Mouse (Mus musculus) myocyte (in vitro differentiated cells): ENCODE results near the gene Errfi1. TPM values are rescaled to one million over a fixed set of nuclear protein-coding genes. Genes with fewer than 3 reads are reported as not detected.
A peak's percentile ranks its signal among the peaks of the same experiment; 100 is the strongest.

ENCODE experiments used
- H3K27me3 ChIP-seq: one replicate; pipeline ENCODE4 v1.6.1; 2011; ENCODE audit not compliant: control insufficient read depth, insufficient read depth, insufficient read length
- H3K36me3 ChIP-seq: one replicate; pipeline ENCODE4 v1.6.1; 2011; ENCODE audit not compliant: control insufficient read depth, insufficient read depth
- H3K4me2 ChIP-seq: one replicate; pipeline ENCODE4 v1.6.1; 2011; ENCODE audit warnings: low read depth, control low read depth
- H3K4me3 ChIP-seq: one replicate; pipeline ENCODE4 v1.5.1; 2011; ENCODE audit warnings: mild to moderate bottlenecking, control low read depth, moderate library complexity
- H3K79me2 ChIP-seq: one replicate; pipeline ENCODE4 v1.6.1; 2011; ENCODE audit not compliant: control insufficient read depth, insufficient read depth
- H3ac ChIP-seq: one replicate; pipeline ENCODE4 v1.6.1; 2011; ENCODE audit not compliant: control insufficient read depth, insufficient read length
- CEBPB ChIP-seq: IDR thresholded peaks from 2 replicates; pipeline ENCODE4 v1.6.1; 2011; ENCODE audit warnings: mild to moderate bottlenecking, moderate library complexity; ENCODE audit not compliant: poor library complexity, insufficient read depth, severe bottlenecking
- E2F4 ChIP-seq: IDR thresholded peaks from one replicate; pipeline ENCODE4 v1.6.1; 2011; ENCODE audit warnings: mild to moderate bottlenecking, control low read depth, moderate library complexity; ENCODE audit not compliant: insufficient read depth
- MAX ChIP-seq: IDR thresholded peaks from one replicate; pipeline ENCODE4 v1.6.1; 2011; ENCODE audit warnings: low read depth, mild to moderate bottlenecking, control low read depth
- MYOD1 ChIP-seq, 3 experiments: IDR thresholded peaks; one replicate each; pipeline ENCODE4 v1.6.1; 2011; ENCODE audit warnings: control low read depth in 2 of 3, low read depth in 2 of 3, mild to moderate bottlenecking in 2 of 3, moderate library complexity in 1 of 3; ENCODE audit not compliant: insufficient read length in 2 of 3, control insufficient read depth in 1 of 3
- MYOG ChIP-seq, 3 experiments: IDR thresholded peaks; one replicate each; pipeline ENCODE4 v1.6.1; 2011; ENCODE audit warnings: control low read depth in 2 of 3, low read depth in 2 of 3, mild to moderate bottlenecking in 2 of 3; ENCODE audit not compliant: insufficient read length in 2 of 3, control insufficient read depth in 1 of 3, insufficient read depth in 1 of 3
- POLR2A ChIP-seq: IDR thresholded peaks from one replicate; pipeline ENCODE4 v1.6.1; 2011; ENCODE audit warnings: low read depth, mild to moderate bottlenecking, control low read depth, moderate library complexity; ENCODE audit not compliant: insufficient read length
- POLR2AphosphoS2 ChIP-seq: IDR thresholded peaks from one replicate; pipeline ENCODE4 v1.6.1; 2011; ENCODE audit warnings: low read depth, control low read depth; ENCODE audit not compliant: insufficient read length
- REST ChIP-seq: IDR thresholded peaks from one replicate; pipeline ENCODE4 v1.6.1; 2011; ENCODE audit warnings: mild to moderate bottlenecking, control low read depth, moderate library complexity; ENCODE audit not compliant: insufficient read depth, insufficient read length
- SRF ChIP-seq: IDR thresholded peaks from one replicate; pipeline ENCODE4 v1.6.1; 2011; ENCODE audit warnings: low read depth; ENCODE audit not compliant: control insufficient read depth, insufficient read length
- TCF12 ChIP-seq: IDR thresholded peaks from one replicate; pipeline ENCODE4 v1.6.1; 2011; ENCODE audit warnings: mild to moderate bottlenecking, control low read depth; ENCODE audit not compliant: poor library complexity, insufficient read depth, severe bottlenecking
- TCF3 ChIP-seq: IDR thresholded peaks from one replicate; pipeline ENCODE4 v1.6.1; 2011; ENCODE audit warnings: low read depth, control low read depth; ENCODE audit not compliant: insufficient read length
- USF1 ChIP-seq: IDR thresholded peaks from one replicate; pipeline ENCODE4 v1.6.1; 2011; ENCODE audit warnings: low read depth, mild to moderate bottlenecking, control low read depth, moderate library complexity
- polyA plus RNA-seq: library from polyadenylated mRNA; unstranded; fragments of >200 nt; fragmentation: generic; extraction: Trizol; gene quantifications from one replicate; pipeline ENCODE4 v1.2.1, GENCODE M21; 2012; ENCODE audit warnings: missing spikeins

The Errfi1 gene
- polyA plus RNA-seq, 1 experiment, result 18.9 TPM

DNA sequence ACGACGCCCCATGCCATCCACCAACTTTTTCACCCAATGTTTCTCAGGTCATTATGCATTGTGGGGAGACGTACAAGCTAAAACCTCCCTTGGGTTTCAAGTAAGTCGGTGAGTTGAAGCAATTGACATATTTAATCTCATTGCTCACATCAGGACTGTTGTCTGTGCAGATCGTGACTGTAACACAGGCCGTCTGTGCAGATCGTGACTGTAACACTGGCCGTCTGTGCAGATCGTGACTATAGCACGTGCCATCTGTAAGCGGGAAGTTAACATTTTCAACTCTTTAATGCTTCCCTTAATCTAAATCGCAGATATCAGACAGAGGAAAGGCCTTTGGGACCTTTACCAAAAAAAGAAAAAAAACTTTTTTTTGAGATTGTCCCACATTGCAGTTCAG is 60.0 kb downstream of the Errfi1 start:
- H3K4me2 ChIP-seq, result peak overlapping the region; percentile 99
- no peaks in the 10 kb centered on the region for H3K36me3 ChIP-seq
- H3K4me3 ChIP-seq, result peak overlapping the region; percentile 82
- H3ac ChIP-seq, result peak overlapping the region; percentile 48
- H3K79me2 ChIP-seq, result peaks cover 16% of the 10 kb centered on the region
- TF ChIP-seq CEBPB (no peak), SRF (no peak), TCF12 (no peak), MYOD1 (IDR thresholded peaks at IDR 0.05; ENCODE audit: control insufficient read depth in 1 of 3, insufficient read length in 2 of 3, low read depth in 2 of 3) (no peak), E2F4 (no peak), MAX (no peak), POLR2AphosphoS2 (no peak), USF1 (no peak), POLR2A (no peak), TCF3 (no peak), MYOG (IDR thresholded peaks at IDR 0.05; ENCODE audit: control insufficient read depth in 1 of 3, insufficient read depth in 1 of 3, insufficient read length in 2 of 3, low read depth in 2 of 3) (no peak), REST (no peak)
- H3K27me3 ChIP-seq, result no peaks in the 10 kb centered on the region

DNA sequence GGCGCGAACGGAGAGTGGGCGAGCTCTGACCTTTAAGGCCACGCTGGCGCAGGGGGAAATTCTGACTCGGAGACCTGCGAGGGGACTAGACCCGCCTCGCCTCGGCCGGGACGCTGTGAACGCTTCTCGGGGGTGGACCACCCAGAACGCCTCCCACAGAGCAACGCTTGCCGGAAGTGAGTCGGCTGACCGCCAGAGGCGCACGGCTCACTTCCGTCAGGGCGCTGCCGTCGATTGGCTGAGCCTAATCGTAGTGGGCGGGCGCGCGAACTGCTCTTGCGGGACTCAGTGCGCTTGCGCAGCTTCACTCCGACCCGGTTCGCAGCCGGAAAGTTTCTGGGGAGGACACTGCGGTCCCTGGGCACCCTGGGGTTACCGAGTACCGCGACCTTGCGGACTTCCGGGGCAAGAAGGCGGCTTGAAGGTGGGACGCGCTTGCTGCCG is 60.6 kb downstream of the Errfi1 start, which contains the start of the genes Park7 and Tnfrsf9:
Park7 (minus strand) TSS at position 148 of the 444 bp plus-strand sequence.
Tnfrsf9 (plus strand) TSS at position 273 of the 444 bp plus-strand sequence.
- H3K27me3 ChIP-seq, result no peaks in the 10 kb centered on the region
- peaks cover 10% of the 10 kb centered on the region for H3K79me2 ChIP-seq
- H3K4me3 ChIP-seq, result peak within 1 kb of the TSS; percentile 82
- H3K4me2 ChIP-seq, result peak within 1 kb of the TSS; percentile 99
- TF ChIP-seq MYOD1 (IDR thresholded peaks at IDR 0.05; ENCODE audit: control insufficient read depth in 1 of 3, insufficient read length in 2 of 3, low read depth in 2 of 3) (no peak), E2F4 (peak; percentile 63), POLR2A (peak; percentile 90), POLR2AphosphoS2 (peak; percentile 97)
- no peaks in the 10 kb centered on the region for H3K36me3 ChIP-seq
- H3ac ChIP-seq, result peak within 1 kb of the TSS; percentile 48

GRCm38 (mm10) chr4:150915181-150915906 is 61.6 kb downstream of the Errfi1 start:
- H3K4me3 ChIP-seq, result peak overlapping the region; percentile 82
- TF ChIP-seq MAX (no peak), SRF (no peak), USF1 (no peak)
- no peaks in the 10 kb centered on the region for H3K27me3 ChIP-seq
- H3K79me2 ChIP-seq, result peaks cover 9% of the 10 kb centered on the region
- H3K4me2 ChIP-seq, result peak overlapping the region; percentile 82
- H3K36me3 ChIP-seq, result no peaks in the 10 kb centered on the region
- peak overlapping the region; percentile 48 for H3ac ChIP-seq

DNA sequence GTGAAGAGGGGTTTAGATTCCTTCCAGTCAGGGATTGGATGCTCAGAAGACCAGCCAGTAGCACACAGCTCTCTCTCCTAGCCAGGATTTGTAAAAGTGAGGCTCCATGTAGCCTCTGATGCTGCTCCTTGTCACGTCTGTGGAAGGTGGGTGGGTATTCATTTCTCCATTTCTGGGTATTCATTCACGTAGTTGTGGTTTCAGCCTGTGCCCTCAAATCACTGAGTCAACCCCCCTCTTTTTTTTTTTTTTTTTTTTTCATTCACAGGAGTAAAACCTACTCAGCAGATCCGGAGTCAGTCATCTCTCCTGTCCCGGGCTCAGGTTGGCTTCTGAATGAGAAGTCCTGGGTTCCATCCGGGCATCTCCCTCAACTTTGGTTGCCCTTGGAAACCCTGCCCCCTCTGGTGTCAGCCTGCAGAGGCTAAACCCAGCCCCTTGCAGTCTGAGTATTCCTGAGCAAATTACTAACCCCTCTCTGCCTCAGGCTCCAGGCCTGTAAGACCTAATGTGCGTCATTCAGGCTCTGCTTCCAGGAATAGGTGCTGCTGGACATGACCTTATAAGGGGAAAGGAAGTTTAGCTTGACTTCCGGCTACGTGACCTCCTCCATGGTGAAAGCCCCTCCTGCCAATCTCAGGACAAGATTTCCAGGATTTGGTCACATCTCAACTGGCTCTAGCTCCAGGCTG is 63.8 kb downstream of the Errfi1 start:
- TF ChIP-seq TCF12, result no peak
- no peak overlapping the region for H3K4me2 ChIP-seq
- H3K27me3 ChIP-seq, result no peaks in the 10 kb centered on the region
- no peak overlapping the region for H3K4me3 ChIP-seq
- no peaks in the 10 kb centered on the region for H3K36me3 ChIP-seq
- H3ac ChIP-seq, result no peak overlapping the region
- peaks cover 9% of the 10 kb centered on the region for H3K79me2 ChIP-seq

Other genes starting within 250 kb of the Errfi1 start
- not detected for gene Slc45a1, start 201.7 kb upstream of the Errfi1 start, polyA plus RNA-seq
- 312 TPM for gene Park7, start 60.5 kb downstream of the Errfi1 start, polyA plus RNA-seq
- 0.31 TPM for gene Tnfrsf9, start 60.6 kb downstream of the Errfi1 start, polyA plus RNA-seq
- not detected for gene Uts2, start 143.2 kb downstream of the Errfi1 start, polyA plus RNA-seq
- 2.1 TPM for gene Per3, start 190.7 kb downstream of the Errfi1 start, polyA plus RNA-seq
- gene Vamp3, start 204.0 kb downstream of the Errfi1 start, polyA plus RNA-seq, result 58.2 TPM
- not detected for gene Gm13090, start 235.7 kb downstream of the Errfi1 start, polyA plus RNA-seq